Mouse (Mus musculus) naive thymus-derived CD4-positive, alpha-beta T cell, adult 2 months (primary cell): ENCODE results near the gene Vipr2.
A peak's percentile ranks its signal among the peaks of the same experiment; 100 is the strongest.

ENCODE experiments used
- DNase-seq: peaks from one replicate; pipeline ENCODE4 v3.0.0-alpha.2; 2011; ENCODE audit warnings: low read depth

The Vipr2 gene

DNA sequence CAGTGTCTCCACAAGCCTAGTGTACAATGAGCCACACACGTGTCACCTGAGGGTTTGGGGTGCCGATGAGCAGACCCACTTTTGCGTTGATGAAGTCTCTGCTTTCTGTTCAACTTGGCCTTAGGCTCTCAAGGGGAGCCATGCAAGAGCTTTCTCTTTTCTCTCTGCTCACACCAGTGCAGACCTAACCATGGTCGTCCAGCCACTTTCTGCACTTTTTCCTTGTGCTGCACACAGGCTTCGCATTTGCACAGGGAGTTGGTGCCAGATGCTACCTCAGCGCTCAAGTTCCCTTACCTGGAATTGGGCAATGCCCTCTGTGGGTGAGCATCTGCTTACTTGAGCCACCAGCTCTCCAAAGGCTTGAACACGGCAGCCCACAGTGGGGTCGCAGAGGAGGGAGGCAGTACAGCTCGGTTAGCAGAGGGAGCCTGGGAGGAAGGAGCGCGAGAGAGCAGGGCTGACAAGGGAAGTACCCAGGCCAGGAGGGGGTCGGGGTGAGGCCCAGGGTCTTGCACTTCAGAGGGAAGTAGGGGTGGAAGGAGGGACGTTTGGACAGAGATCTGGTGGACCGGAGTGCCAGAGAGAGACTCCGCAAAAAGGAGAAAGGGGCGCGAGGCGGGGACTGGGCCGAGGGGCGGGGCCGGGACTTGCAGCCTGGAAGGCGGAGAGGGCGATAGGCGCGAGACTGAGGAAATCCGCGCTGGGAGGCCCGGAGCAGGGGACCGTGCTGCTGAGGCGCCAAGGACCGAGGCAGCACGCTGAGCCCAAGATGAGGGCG, at the start of gene Vipr2:
Gene Vipr2, plus strand, starts transcription at position 653 of the 781 bp plus-strand sequence.
- peak; percentile 41 for DNase-seq

DNA sequence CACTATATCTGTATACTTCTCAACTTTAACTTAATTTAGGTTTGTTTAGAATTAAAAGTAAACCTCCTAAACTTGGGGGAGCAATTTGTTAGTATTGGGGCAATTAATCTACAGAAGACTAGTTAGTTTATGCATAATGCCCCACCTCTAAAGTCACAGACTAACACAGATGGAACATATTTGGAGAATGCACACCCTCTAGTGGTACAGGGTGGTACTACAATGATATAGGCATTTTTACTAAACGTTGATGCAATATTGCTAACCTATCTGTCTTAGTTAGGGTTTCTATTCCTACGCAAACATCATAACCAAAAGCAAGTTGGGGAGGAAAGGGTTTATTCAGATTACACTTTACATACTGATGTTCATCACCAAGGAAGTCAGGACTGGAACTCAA, 49.4 kb upstream of the Vipr2 start:
- DNase-seq: peak; percentile 80

- no peak for DNase-seq
These were observed 42.2 kb upstream of the Vipr2 start for GRCm38 (mm10) chr12:116035346-116035745.

GRCm38 (mm10) chr12:116044785-116045184, 32.7 kb upstream of the Vipr2 start:
- no peak for DNase-seq

DNA sequence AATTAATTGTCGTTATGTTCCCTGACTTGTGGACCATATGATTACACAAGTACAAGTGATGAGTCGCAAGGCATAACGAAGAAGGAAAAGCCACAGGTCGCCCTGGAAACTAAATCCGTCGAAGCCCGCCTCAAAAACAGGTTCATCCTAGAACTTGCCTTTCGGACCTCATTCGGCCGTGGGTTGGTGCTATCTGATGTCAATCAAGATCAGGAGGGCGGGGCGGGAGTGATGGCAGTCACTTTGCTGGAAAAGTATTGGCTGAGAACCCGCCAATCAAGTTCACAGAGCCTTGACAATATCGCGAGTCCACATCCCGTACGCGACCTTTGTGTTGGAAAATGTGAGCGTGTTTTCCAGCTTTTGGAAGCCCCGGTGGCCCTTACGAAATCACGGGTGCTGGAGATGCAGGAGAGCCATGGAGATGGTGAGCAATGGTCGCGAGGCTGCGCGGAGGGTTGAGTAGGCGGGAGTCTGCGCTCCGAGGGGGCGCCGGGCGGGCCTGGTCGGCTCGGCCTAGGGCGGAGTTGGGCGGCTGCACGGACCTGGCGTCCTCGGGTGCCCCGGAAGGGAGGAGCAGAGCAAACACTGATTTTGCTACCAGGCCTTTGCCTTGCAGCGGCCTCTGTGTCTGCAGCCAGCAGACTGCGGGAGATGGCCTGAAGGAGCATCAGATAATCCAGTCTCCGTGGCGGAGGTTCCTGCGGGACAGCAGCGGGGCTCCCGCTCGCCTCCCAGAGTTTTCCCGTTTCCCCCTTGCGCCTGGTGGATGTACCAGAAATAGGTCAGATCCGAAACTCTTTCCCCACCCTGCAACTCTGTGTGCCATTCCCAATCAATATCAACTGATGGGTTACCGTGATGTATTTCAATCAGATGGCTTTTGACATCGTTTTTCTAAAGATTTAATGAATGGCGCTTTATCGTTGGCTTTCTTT, 29.8 kb upstream of the Vipr2 start, which contains the start of gene Zfp386:
Gene Zfp386, plus strand, starts transcription at position 285 of the 938 bp plus-strand sequence.
- peak; percentile 97 for DNase-seq

DNA sequence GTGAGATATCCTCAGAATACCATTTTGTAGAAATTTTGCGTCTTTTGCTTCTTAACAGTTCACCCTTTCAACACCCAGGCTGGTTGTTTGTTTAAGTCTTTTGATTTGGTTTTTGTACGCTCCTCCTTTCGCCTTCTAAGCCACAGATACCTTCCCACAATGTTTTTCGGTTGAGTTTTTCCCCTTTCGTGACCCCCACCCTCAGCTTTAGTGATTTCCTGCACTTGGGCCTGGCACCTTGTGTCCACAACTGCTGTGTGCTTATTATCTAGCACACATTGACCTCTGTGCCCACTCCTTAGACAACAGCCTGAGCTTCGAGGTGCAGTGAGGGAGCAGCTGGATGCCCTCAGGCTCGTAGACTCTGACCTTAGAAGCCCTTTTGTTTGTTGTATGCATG, 28.8 kb upstream of the Vipr2 start:
- DNase-seq: peak; percentile 50

- no peak for DNase-seq
These were observed 28.3 kb upstream of the Vipr2 start for GRCm38 (mm10) chr12:116049236-116049635.

DNA sequence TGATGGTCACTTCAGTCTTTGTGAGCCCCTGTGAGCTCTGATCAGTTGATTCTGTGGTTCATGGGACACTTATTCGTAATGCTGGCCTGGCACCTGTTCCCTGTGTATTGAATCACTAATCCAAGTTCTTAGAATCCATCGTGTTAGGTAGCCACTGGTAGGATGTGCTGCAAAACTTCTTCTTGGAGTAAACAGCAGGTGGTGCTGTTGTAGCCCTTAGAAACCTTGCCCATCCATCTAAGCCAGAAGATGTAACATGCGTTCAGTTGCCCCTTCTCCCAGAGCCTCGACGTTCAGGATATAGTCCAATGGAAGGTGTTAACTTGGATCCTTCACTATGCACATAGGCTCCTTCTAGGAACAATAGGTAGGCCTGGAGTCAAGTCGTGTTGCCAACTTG, 27.8 kb upstream of the Vipr2 start:
- peak; percentile 79 for DNase-seq

GRCm38 (mm10) chr12:116054342-116054741, 23.2 kb upstream of the Vipr2 start:
- no peak for DNase-seq

DNA sequence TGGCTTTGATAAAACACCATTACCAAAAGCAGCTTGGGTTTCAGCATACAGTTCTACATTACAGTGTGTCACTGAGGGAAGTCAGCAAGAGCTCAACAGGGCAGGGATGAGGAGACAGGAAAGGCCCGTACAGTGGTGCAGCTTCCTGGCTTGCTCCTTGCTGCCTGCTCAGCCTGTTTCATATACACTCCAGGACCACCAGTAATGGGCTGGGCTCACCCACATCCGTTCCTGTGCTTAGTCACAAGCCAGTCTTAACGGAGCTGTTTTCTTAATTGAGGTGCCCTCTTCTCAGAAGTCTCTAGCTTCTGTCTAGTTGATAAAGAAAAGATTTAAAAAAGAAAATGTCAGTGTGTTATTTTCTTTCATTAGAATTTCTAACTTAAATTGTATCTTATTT, 21.4 kb upstream of the Vipr2 start:
- DNase-seq: no peak

DNA sequence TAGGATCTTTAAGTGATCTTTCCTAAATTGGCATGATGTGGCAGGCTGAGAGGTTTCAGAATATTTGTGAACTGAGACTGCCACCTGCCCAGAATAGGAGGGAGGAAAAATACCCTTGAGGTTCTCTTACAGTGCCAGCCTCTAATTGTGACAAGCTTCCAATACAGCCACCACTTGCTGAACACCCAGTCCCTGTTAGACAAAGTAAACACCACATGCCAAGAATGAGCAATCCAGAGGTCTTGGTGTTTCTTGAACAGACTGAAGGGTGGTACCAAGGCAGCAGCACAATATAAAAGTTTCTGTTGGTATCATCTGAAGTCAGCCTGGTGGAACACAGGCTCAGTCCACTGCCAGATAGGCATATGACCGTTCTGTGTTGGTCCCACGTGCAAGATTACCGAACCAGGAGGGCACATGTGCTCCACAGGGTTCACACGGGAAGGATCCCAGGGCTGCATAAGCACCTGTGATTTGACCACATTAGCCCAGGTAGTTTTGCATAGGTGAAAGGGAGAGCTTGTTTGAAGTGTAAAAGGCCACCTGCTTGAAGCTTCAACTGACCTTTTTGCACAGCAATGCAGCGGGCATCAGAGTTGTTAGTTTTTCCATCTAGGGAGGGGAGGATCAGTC, 15.8 kb upstream of the Vipr2 start:
- DNase-seq: no peak

GRCm38 (mm10) chr12:116062194-116062583, 15.3 kb upstream of the Vipr2 start:
- no peak for DNase-seq

DNA sequence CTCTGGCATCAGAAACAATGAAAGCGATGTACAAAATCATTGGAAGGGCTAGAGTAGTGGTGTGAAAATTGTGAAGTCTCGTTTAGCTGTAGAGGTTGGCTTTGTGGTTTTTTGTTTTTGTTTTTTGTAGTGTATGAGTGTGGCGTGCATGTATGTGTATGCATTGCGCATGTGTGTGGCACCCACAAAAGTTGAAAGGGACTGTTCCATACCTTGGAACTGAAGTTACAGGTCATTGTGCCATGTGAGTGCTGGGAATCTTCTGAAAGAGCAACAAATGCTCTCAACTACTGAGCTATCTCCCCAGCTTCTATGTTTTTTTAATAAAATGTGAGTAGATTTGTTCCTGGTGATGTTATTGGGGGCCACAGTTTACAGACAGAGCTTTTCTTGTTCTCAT, 14.5 kb upstream of the Vipr2 start:
- no peak for DNase-seq

GRCm38 (mm10) chr12:116071023-116071422, 6.5 kb upstream of the Vipr2 start:
- DNase-seq: no peak

DNA sequence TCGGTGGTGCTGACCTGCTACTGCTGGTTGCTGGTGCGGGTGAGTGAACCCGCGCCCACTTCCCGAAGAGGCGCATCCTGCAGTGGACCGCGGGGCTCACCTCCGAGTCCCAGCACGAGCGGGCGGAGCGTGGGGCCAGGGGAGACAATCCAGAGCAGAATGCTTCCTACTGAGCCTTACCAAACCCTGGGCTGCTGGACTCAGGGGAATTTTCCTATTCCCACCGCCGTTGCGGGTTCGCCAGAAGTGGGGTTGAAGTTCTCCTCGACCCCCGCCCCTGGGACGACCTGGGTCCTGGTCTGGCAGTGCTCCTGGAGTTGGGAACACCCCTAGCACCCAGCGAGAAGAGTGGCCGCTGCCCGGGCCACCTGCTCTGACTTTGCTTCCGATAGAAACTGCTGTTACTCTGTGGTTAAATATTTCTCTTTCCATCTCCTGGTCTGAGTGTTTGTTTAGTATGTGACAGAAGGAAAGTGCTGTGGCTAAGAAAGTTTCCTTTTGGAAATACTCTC, 385 bp downstream of the Vipr2 start:
- DNase-seq: no peak

DNA sequence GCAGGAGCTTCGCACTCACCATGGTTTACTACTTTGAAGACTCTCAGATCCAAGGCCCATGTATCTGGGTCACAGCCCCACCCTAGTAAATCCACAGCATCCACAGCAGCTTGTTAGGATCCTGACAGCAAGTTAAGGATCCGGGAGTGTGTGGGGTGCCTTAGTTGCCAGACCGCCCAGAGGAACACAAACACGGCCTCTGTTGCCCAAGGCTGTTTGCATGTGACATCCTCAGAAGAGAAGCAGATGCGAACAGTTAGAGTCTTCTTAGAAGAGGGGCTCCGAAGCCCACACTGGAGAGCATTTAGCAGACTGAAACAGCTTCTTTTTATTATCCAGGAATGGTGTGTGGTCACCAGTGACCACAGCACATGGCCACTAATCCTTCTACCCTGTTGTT, 5.6 kb downstream of the Vipr2 start:
- no peak for DNase-seq

DNA sequence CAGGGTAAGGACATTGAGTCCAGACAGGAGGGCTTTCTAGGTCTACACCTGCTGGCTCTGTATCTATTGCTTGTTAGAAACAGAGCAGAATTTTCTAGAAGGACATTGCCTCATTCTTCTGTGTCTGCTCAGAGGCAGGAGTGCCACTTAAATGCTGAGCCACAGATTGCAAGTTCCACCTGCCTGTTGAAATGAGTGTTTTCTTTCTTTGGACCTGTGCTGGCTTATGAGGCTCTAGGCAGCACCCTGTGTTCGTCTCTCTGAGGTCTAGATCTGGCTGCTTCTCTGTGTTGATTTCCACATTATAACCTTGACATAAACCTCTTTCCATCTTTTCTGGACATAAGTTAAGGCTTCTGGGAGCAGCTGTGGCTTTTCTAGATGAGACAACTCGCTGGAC, 6.8 kb downstream of the Vipr2 start:
- no peak for DNase-seq

- DNase-seq: no peak
These were observed 9.6 kb downstream of the Vipr2 start for GRCm38 (mm10) chr12:116086951-116087600.

- DNase-seq: no peak
These were observed 12.3 kb downstream of the Vipr2 start for GRCm38 (mm10) chr12:116089836-116090235.

DNA sequence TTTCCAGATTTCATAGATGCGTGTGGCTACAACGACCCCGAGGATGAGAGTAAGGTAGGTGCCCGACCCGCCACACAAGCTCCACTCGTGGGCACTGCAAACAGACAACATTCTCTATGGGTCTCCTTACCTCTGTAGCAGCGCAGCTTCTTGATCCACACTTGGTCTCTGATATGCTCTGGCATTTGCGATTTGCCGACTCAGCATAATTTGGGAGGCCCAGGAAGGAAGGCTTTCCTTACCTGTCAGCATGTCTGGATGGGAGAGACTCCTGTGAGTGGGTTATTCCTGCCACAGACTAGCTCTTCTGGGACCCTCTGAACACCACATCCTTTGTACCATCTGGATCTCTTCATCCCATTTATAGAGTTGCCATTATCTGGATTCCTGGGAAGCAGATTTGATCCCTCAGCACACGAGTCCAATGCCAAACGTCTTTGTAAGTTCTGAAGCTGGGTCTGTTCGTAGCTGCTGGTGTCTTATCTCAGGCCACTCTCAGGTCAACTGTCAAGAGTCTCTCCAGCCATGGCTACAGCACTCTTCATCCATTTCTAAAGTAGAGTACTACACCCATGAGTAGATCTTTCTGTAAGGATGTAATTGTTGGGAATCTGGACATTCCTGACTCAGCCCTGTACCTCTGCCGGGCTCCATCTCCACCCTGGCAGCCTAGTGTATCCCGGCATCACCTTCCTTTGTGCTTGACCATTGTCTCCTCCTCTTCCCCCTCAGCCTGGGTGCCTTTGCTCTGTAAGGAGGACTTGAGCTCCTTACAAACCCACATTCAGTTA, 17.4 kb downstream of the Vipr2 start:
- DNase-seq: no peak

DNA sequence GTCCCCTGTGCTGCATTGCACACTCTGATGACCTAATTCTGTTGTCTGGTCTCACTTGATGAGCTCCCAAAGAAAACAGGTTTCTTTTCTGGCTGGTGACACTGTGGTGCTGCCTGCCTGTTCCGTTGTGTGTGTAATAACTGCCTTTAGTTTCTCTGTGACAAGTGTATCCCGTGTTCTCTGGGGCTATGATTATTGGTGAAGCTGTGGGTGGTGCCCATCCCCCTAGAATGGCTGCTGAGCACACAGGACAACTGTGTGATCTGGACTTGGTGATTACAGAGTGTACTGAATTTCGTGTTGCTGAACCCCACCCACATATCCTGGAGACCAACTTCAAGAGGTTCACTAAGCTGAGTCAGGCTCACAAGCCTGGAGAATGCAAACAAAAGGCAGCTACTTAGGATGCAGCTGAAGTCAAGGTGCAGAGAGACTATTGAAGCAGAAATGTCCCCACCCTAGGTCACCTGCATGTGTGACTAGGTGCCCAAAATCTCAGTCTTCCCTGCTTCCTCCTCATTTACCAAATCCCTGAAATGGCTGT, 18.9 kb downstream of the Vipr2 start:
- no peak for DNase-seq
